Mouse (Mus musculus) forebrain, embryonic 10.5 days (tissue): ENCODE results near the gene Hnrnpdl. TPM values are rescaled to one million over a fixed set of nuclear protein-coding genes. Genes with fewer than 3 reads are reported as not detected.

Experiments used
- DNase-seq: peaks from one replicate; pipeline ENCODE4 v3.0.0-alpha.2; 2017; ENCODE audit warnings: low spot score; ENCODE audit errors: extremely low spot score
- H3K27ac ChIP-seq: fragments of 300-500 bp; sonication (generic); 2 replicates; pipeline ENCODE4 v1.5.1; 2016; ENCODE audit warnings: mild to moderate bottlenecking
- H3K27me3 ChIP-seq: fragments of 300-500 bp; sonication (generic); 2 replicates; pipeline ENCODE4 v1.6.1; 2016; ENCODE audit warnings: mild to moderate bottlenecking; ENCODE audit not compliant: poor library complexity, severe bottlenecking
- H3K36me3 ChIP-seq: fragments of 300-500 bp; sonication (generic); replicated peaks from 2 replicates; pipeline ENCODE4 v1.6.1; 2016; ENCODE audit warnings: mild to moderate bottlenecking, moderate library complexity
- H3K4me1 ChIP-seq: fragments of 300-500 bp; sonication (generic); 2 replicates; pipeline ENCODE4 v1.6.1; 2016
- H3K4me3 ChIP-seq: fragments of 300-500 bp; sonication (generic); 2 replicates; pipeline ENCODE4 v1.5.1; 2016; ENCODE audit warnings: mild to moderate bottlenecking, moderate library complexity
- H3K9me3 ChIP-seq: fragments of 300-500 bp; sonication (generic); 2 replicates; pipeline ENCODE4 v1.6.1; 2016; ENCODE audit warnings: mild to moderate bottlenecking, moderate library complexity
- WGBS: fragments of 180-500 bp; shearing (Covaris S2); methylation state at CpG from one replicate; pipeline ENCODE4 v1.1.7; 2016; 5-methylcytosine and 5-hydroxymethylcytosine counted together
- polyA plus RNA-seq: library from polyadenylated mRNA; unstranded; fragments of >200 nt; fragmentation: Nextera tagmentation; extraction: Ambion mirVana; gene quantifications from 2 replicates; pipeline ENCODE4 v1.2.1, GENCODE M21; 2016

Hnrnpdl gene
- polyA plus RNA-seq, 1 experiment from 2014 or later = 246 TPM

DNA sequence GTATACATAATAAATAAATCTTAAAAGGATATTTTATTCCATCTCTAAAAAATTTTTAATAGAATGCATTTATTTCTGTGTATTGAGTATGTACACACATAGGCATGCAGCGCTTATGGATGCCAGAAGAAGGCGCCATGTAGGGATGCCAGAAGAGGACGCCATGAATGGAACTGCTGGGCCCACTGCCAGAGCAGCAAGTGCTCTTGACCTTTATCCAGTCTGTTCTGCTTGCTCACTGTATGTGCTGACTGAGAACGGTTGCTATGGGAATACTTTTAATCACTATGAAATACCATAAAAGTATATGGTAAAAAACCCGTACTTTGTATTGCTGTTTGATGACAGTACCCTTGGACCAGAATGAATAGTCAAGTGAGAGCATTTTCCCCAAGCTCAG, 3.9 kb upstream of the Hnrnpdl start:
- Histone ChIP-seq H3K9me3 (no peaks in the 10 kb centered on the region), H3K36me3 (peaks cover 21% of the 10 kb centered on the region)
- WGBS = 95% methylated on average over 5 of the region's 5 CpGs

DNA sequence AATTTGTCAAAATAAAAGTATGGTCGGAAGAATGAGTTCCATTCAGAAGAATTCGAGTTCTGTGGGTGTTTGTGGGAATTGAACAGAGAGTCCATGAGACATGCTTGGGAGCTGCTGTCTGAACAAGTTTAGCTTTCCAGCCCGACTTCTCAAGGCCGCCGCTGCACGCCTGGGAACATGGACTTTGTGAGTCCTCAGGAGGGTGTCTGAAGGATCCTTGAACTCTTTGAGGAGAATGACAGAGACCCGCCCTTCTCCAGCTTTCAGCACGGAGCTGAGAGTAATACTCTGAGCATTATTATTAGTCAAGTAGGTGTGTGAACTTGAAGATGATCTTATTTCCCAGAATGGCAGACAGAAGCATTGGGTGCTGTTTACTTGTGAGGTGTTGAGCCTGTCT, 3.0 kb upstream of the Hnrnpdl start:
- no peak overlapping the region for H3K27ac ChIP-seq
- 93% methylated on average over 8 of the region's 8 CpGs for WGBS
- H3K4me1 ChIP-seq = peaks cover 43% of the 10 kb centered on the region

More for the DNA sequence above, 3.9 kb upstream of the Hnrnpdl start:
- DNase-seq = no peak
- H3K27me3 ChIP-seq = no peaks in the 10 kb centered on the region
- no peak overlapping the region for H3K4me3 ChIP-seq
- H3K27ac ChIP-seq = no peak overlapping the region
- peaks cover 51% of the 10 kb centered on the region for H3K4me1 ChIP-seq

DNA sequence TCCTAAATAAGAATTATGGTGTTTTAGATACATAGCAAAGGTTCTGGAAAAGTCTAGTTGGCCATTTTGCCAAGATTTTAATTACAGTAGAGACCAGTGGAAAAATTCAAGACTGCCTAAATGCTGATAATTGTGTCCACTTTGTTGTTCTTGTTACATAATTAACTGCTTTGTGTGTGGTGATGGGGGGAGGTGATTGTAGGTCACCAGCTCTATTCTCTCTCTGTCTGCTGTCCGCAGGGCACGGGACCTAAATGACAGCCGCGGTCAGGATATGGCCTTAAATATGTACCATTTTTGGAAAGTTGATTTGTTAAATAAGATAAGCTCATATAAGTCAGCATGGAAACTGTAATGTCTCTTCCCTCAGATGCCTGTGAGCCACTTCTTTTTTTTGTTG, 1.8 kb upstream of the Hnrnpdl start:
- no peak for DNase-seq
- Histone ChIP-seq H3K27me3 (no peaks in the 10 kb centered on the region), H3K36me3 (peaks cover 38% of the 10 kb centered on the region), H3K27ac (no peak overlapping the region), H3K9me3 (no peaks in the 10 kb centered on the region), H3K4me3 (peak overlapping the region; percentile 97), H3K4me1 (peaks cover 43% of the 10 kb centered on the region)
- WGBS = 65% methylated on average over 4 of the region's 4 CpGs

More for the DNA sequence above, 3.0 kb upstream of the Hnrnpdl start:
- no peak for DNase-seq
- peaks cover 26% of the 10 kb centered on the region for H3K36me3 ChIP-seq
- H3K9me3 ChIP-seq = no peaks in the 10 kb centered on the region
- H3K27me3 ChIP-seq = no peaks in the 10 kb centered on the region
- no peak overlapping the region for H3K4me3 ChIP-seq

DNA sequence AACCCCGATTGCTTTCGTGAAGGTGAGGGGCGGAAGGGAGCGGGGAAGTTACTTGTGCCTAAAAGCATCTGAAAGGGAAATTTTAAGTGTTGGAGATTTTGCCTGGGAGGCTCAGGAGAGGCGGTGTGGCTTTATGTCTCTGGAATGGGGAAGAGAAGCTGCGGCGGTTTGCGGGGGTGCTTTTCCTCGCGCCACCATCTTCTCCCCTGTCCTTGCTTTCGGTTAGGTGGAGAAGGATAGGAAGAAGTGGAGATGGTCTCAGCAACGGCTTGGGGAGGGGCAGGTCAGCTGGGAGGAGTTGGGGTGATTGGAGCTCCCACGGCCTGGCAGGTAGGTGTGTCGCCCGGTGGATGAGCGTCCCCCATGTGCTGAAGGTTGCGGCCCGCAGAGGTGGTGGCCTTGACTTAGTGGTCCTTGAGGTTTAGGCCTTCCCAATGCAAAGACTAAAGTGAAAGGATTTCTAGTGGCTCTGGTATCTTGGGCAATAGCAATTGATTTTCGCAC, 869 bp upstream of the Hnrnpdl start:
- Histone ChIP-seq H3K4me3 (peak overlapping the region; percentile 97), H3K27ac (peak overlapping the region; percentile 100), H3K27me3 (no peaks in the 10 kb centered on the region), H3K4me1 (peaks cover 49% of the 10 kb centered on the region), H3K9me3 (no peaks in the 10 kb centered on the region), H3K36me3 (peaks cover 48% of the 10 kb centered on the region)
- WGBS = 1% methylated on average over 19 of the region's 19 CpGs
- DNase-seq = no peak

DNA sequence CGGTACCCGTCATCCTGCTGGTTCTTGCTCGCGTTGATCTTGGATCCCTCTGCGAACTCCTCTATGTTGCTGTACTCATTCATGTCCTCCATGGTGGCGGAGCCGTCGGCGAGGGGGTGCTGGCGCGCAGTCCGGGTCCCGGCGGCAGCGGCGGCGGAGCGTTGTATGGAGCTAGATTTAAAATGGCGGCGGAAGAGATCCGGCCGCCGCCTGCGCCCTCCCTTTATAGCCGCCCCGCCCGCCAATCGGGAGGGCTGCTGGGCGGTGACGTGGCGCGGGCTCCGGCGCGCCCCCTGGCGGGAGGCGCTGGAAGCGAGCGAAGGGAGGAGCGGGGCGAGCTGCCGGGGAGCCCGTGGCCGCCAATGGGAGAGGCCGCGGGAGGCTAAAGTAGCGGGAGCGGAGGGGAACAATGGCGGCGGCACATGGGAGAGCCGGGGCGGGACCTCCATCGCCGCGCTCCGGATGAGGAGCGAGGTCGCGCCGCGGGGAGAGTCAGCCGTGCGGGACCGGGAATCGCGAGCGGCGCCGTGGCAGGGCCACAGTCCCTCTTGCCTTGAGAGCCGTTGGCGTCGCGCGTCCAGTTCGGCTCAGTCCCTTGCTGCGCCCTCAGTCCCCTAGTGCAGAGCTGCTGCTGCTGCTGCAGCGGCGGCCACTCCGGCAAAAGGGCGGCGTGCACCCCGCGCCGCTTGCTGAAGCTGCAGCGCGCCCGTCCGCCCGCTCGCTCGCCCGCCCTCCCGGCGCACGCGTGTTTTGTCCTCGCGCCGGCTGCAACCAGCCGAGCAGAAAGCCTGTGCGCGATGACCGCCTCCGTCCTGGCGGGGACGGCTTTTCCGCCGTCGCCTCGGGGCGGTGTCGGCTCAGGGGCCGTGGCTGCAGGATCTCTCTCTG, 506 bp downstream of the Hnrnpdl start:
- H3K27ac ChIP-seq = peak overlapping the region; percentile 100
- no peaks in the 10 kb centered on the region for H3K27me3 ChIP-seq
- H3K4me1 ChIP-seq = peaks cover 46% of the 10 kb centered on the region
- under 1% methylated on average over 108 of the region's 113 CpGs for WGBS
- DNase-seq = peak; percentile 92
- H3K4me3 ChIP-seq = peak overlapping the region; percentile 97
- H3K36me3 ChIP-seq = peaks cover 61% of the 10 kb centered on the region
- H3K9me3 ChIP-seq = no peaks in the 10 kb centered on the region

DNA sequence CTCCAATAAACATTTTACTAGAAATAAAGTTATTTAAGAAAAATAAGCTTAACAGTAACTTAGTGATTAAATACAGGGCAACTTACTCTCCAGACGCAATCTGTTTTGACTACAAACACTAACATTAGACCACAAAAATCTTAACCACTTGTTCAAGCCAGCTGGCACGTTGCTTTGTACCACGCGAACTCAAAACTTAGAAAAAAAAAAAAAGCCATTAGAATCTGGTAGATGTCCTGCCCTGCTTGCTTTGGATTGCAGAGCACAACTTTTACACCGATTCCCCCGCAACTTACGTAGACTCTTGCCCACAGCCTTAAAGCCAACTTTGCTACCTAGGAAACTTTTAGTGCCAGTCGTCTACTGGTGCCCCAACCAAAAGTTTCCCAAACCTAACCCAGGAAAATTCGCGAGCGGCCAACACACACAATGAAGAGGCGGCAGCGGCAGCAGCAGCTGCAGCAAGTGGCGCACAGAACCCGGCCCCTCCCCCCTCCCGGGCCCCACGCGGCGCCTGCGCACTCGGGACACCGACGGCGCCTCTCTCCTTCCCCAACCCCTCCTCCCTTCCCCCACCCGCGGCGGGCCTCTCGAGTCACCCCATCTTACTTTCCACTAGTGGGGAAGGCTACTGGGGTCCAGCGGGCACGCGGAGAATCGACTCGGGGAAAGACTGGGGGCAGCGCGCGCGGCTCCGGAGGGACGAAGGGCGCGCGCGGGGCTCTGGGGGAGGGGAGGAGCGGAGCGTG, 1.3 kb downstream of the Hnrnpdl start:
- H3K27me3 ChIP-seq = no peaks in the 10 kb centered on the region
- peak overlapping the region; percentile 100 for H3K27ac ChIP-seq
- DNase-seq = peak; percentile 88
- H3K9me3 ChIP-seq = no peaks in the 10 kb centered on the region
- WGBS = under 1% methylated on average over 45 of the region's 45 CpGs
- peaks cover 39% of the 10 kb centered on the region for H3K4me1 ChIP-seq
- peaks cover 64% of the 10 kb centered on the region for H3K36me3 ChIP-seq
- H3K4me3 ChIP-seq = peak overlapping the region; percentile 97

DNA sequence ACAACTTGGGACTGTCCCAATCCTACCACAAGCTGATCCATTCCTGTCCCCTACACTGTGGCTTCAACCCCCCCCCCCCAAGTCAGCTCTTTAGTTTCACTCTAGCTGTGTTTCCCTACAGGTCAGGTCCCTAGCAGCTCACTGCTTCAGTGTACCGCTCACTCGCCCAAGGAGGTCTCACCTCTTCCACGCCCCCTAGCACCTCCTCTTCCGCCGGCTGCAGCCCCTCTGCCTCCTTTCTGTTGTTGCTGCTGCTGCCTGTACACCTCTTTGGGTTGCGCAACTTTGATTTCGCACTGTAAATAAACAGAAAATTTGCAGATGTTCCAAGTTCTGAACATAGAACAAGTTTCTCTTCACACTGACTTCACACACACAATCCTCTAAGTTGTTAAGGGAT, 2.8 kb downstream of the Hnrnpdl start:
- 43% methylated on average over 7 of the region's 7 CpGs for WGBS
- peak; percentile 45 for DNase-seq
- peaks cover 64% of the 10 kb centered on the region for H3K36me3 ChIP-seq

DNA sequence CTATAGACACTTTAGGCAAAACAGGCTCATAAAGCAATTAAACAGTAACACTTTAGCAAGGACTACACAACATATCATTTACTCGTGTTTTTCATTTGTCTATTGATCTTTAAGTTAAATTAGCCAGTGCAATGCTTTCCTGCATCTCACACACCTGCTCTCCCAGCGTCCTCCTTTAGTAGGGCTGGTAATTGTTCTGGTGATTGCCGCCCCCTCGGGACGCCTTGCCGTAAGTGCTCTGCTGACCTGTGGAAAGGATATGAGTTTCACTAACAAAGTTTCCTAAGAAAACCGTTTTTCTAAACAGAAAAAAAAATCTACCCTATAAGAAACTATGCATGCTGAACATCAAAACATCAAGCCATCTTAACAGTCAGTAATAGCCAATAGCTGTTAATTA, 3.5 kb downstream of the Hnrnpdl start:
- Histone ChIP-seq H3K27me3 (no peaks in the 10 kb centered on the region), H3K27ac (no peak overlapping the region), H3K4me3 (peak overlapping the region; percentile 97; the same call in 1 of the 2 replicates), H3K9me3 (no peaks in the 10 kb centered on the region), H3K4me1 (peaks cover 29% of the 10 kb centered on the region), H3K36me3 (peaks cover 71% of the 10 kb centered on the region)
- DNase-seq = no peak
- 78% methylated on average over 7 of the region's 7 CpGs for WGBS

More for the DNA sequence above, 2.8 kb downstream of the Hnrnpdl start:
- Histone ChIP-seq H3K27me3 (no peaks in the 10 kb centered on the region), H3K27ac (no peak overlapping the region), H3K4me3 (peak overlapping the region; percentile 97), H3K9me3 (no peaks in the 10 kb centered on the region), H3K4me1 (peaks cover 37% of the 10 kb centered on the region)

DNA sequence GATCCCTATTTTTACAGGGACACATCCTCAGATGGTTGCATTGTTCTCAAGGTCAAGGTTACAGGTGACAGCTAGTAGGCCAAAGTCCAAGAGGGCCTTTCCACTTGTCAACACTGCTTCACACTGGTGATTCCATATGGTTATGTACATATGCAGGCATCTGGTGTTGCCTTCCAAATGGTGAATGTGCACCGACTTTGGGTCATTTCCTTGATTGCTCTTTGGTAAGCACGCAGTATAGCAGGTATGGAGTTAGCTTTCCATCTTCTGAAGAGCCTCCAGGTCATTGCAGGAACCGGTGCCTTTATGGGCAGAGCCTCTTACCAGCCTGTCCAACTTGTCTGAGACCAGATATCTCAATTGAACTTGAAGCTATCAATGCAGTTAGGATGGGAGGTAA, 6.8 kb downstream of the Hnrnpdl start:
- Histone ChIP-seq H3K4me1 (peaks cover 22% of the 10 kb centered on the region), H3K4me3 (no peak overlapping the region), H3K9me3 (no peaks in the 10 kb centered on the region), H3K36me3 (peaks cover 70% of the 10 kb centered on the region), H3K27me3 (no peaks in the 10 kb centered on the region), H3K27ac (no peak overlapping the region)
- WGBS = 86% methylated on average over 3 of the region's 3 CpGs
- DNase-seq = peak; percentile 27

DNA sequence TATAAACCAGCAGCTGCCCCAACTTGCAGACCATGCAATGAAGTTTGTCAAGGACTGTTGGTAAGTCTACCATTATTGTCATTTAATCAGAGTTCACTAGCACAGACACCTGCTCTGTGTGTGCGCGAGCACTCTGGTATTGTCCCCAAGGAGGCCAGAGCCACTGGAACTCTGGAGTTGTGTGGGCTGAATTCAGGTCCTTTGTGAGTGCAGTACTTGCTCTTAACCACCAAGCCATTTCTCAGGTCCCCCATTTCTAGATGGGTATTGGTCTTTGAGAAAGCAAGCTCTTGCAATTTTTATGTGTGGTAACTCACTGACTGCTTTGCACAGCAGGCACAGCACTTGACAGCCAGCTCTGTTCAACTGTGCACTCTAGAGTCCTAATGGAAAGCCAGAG, 7.4 kb downstream of the Hnrnpdl start:
- WGBS = 84% methylated on average over 2 of the region's 2 CpGs
- peaks cover 65% of the 10 kb centered on the region for H3K36me3 ChIP-seq

DNA sequence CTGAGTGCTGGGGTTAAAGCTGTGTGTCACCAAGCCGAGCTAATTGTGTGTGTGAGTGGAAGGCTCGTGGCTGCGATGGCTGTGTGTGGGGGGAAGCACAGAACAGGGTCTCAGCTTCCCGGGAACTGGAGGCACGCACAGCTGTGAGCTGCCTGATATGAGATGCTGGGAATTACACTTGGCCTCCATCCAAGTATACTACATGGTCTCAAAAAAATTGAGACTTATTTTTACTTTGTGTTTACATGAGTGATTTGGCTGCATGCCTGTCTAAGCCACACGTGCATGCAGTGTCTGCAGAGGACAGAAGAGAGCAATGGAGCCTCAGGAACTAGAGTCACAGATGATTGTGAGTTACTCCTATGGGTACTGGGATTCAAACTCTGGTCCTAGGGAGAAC, 9.4 kb downstream of the Hnrnpdl start:
- Histone ChIP-seq H3K9me3 (no peaks in the 10 kb centered on the region), H3K36me3 (peaks cover 45% of the 10 kb centered on the region), H3K4me1 (no peaks in the 10 kb centered on the region), H3K27me3 (no peaks in the 10 kb centered on the region), H3K4me3 (no peak overlapping the region), H3K27ac (no peak overlapping the region)
- DNase-seq = no peak
- WGBS = 76% methylated on average over 6 of the region's 6 CpGs

More for the DNA sequence above, 7.4 kb downstream of the Hnrnpdl start:
- no peak for DNase-seq
- Histone ChIP-seq H3K27ac (no peak overlapping the region), H3K4me3 (no peak overlapping the region), H3K9me3 (no peaks in the 10 kb centered on the region), H3K27me3 (no peaks in the 10 kb centered on the region), H3K4me1 (peaks cover 18% of the 10 kb centered on the region)

DNA sequence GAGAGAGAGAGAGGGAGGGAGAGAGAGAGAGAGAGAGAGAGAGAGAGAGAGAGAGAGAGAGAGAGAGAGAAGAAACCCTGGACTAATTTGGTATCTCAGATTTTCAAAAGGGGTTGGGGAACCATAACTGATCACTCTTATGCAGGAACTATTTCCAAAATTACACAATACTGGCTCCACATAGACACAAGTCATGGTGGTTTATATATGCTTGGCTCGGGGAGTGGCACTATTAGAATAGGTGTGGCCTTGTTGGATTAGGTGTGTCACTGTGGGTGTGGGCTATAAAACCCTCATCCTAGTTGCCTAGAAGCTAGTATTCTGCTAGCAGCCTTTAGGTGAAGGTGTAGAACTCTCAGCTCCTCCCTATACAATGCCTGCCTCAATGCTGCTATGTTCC, 14.6 kb downstream of the Hnrnpdl start:
- H3K27ac ChIP-seq = no peak overlapping the region
- H3K9me3 ChIP-seq = no peaks in the 10 kb centered on the region
- H3K27me3 ChIP-seq = no peaks in the 10 kb centered on the region
- no peak overlapping the region for H3K4me3 ChIP-seq
- no peak for DNase-seq
- H3K4me1 ChIP-seq = no peaks in the 10 kb centered on the region
- 76% methylated on average over 1 of the region's 1 CpGs for WGBS
- H3K36me3 ChIP-seq = no peaks in the 10 kb centered on the region

DNA sequence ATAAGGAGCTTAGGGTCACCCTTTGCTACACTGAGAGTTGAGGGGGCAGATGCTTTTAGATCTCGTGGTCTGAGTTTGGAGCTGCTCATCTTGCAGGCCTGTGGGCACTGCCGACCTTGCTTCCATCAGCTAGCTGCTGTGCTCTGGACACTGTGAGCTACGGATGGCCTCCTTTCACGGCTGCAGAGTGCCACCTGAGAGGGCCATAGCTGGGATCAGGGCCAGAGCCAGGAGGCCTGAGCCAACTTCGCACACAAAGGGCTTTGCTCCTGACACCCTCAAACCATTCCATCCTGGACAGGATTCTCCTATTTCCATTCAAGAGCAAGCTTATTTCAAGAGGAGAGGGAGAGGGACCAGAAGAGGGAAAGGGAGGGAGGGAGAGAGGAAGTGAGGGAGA, 15.1 kb downstream of the Hnrnpdl start:
- Histone ChIP-seq H3K27ac (no peak overlapping the region), H3K9me3 (no peaks in the 10 kb centered on the region), H3K4me3 (no peak overlapping the region), H3K27me3 (no peaks in the 10 kb centered on the region), H3K4me1 (no peaks in the 10 kb centered on the region), H3K36me3 (no peaks in the 10 kb centered on the region)
- 81% methylated on average over 5 of the region's 5 CpGs for WGBS
- no peak for DNase-seq
